Mouse (Mus musculus): ENCODE measurements around the gene Taldo1.
A peak's percentile ranks its signal among the peaks of the same experiment; 100 is the strongest.
"Not testable (repeated sequence)": the region's sequence is repeated elsewhere in the genome, so short reads cannot be mapped to it uniquely, and the experiment has no call there.

Taldo1 gene

GRCm38 (mm10) chr7:141387807-141388486 is 4.1 kb upstream of the Taldo1 start:
- no peak for DNase-seq (ENCODE audit: low read depth, low spot score)

GRCm38 (mm10) chr7:141388487-141389109 is 3.4 kb upstream of the Taldo1 start:
- no peak for DNase-seq (ENCODE audit: low read depth, low spot score)

GRCm38 (mm10) chr7:141390326-141391259 is 1.4 kb upstream of the Taldo1 start:
- DNase-seq (ENCODE audit: low read depth, low spot score) = no peak

- DNase-seq (ENCODE audit: low read depth, low spot score) = peak; percentile 14
These were observed 688 bp downstream of the Taldo1 start for GRCm38 (mm10) chr7:141392552-141393222.

- no peak for DNase-seq (ENCODE audit: low read depth, low spot score)
These were observed 2.2 kb downstream of the Taldo1 start for GRCm38 (mm10) chr7:141394158-141394557.

- peak; percentile 74 for DNase-seq (ENCODE audit: low read depth, low spot score)
These were observed 2.8 kb downstream of the Taldo1 start for GRCm38 (mm10) chr7:141394771-141395170.

- no peak for DNase-seq (ENCODE audit: low read depth, low spot score)
These were observed 3.3 kb downstream of the Taldo1 start for GRCm38 (mm10) chr7:141395348-141395747.

- DNase-seq (ENCODE audit: low read depth, low spot score) = peak; percentile 58
These were observed 11.3 kb downstream of the Taldo1 start for GRCm38 (mm10) chr7:141403305-141403704.

- no peak for DNase-seq (ENCODE audit: low read depth, low spot score)
These were observed 13.5 kb downstream of the Taldo1 start for GRCm38 (mm10) chr7:141405466-141405865.

GRCm38 (mm10) chr7:141407670-141408069 is 15.7 kb downstream of the Taldo1 start:
- DNase-seq (ENCODE audit: low read depth, low spot score) = not testable (repeated sequence)

- peak; percentile 73 for DNase-seq (ENCODE audit: low read depth, low spot score)
These were observed 16.8 kb downstream of the Taldo1 start for GRCm38 (mm10) chr7:141408833-141409232.

- DNase-seq (ENCODE audit: low read depth, low spot score) = no peak
These were observed 18.6 kb downstream of the Taldo1 start for GRCm38 (mm10) chr7:141410631-141411030.

- DNase-seq (ENCODE audit: low read depth, low spot score) = no peak
These were observed 19.7 kb downstream of the Taldo1 start for GRCm38 (mm10) chr7:141411667-141412066.

- DNase-seq (ENCODE audit: low read depth, low spot score) = no peak
These were observed 21.3 kb downstream of the Taldo1 start for GRCm38 (mm10) chr7:141413331-141413730.

- peak; percentile 98 for DNase-seq (ENCODE audit: low read depth, low spot score)
These were observed 22.0 kb downstream of the Taldo1 start, which contains the start of gene Gatd1 for GRCm38 (mm10) chr7:141413809-141414584. Gene Gatd1, minus strand, starts transcription at chr7:141414136.

GRCm38 (mm10) chr7:141416144-141416841 is 24.3 kb downstream of the Taldo1 start:
- no peak for DNase-seq (ENCODE audit: low read depth, low spot score)

GRCm38 (mm10) chr7:141417731-141418681 is 26.0 kb downstream of the Taldo1 start:
- no peak for DNase-seq (ENCODE audit: low read depth, low spot score)

GRCm38 (mm10) chr7:141418970-141419369 is 27.0 kb downstream of the Taldo1 start:
- no peak for DNase-seq (ENCODE audit: low read depth, low spot score)
